Mouse (Mus musculus) ES-E14 (cell line): Measurements from ENCODE around the gene Wdr5. TPM values are rescaled to one million over a fixed set of nuclear protein-coding genes. Genes with fewer than 3 reads are reported as not detected.

ENCODE experiments used
- DNase-seq: peaks from one replicate; pipeline ENCODE4 v3.0.0-alpha.2; 2013; ENCODE audit warnings: low read depth, low spot score
- H3K27ac ChIP-seq: 2 replicates; pipeline ENCODE4 v1.5.1; 2012; ENCODE audit warnings: low read depth, mild to moderate bottlenecking, low read length, moderate library complexity, mixed read lengths; ENCODE audit not compliant: poor library complexity, insufficient read depth, severe bottlenecking
- H3K36me3 ChIP-seq: 2 replicates; pipeline ENCODE4 v1.6.1; 2012; ENCODE audit warnings: mild to moderate bottlenecking, low read length, moderate library complexity, mixed read lengths; ENCODE audit not compliant: control insufficient read depth, poor library complexity, insufficient read depth, severe bottlenecking
- H3K4me1 ChIP-seq, 2 experiments: fragments of 150-350 bp in 1 of 2; sonication (generic) in 1 of 2; 2 replicates each; pipeline ENCODE4 v1.6.1; 2012; ENCODE audit warnings: low read length in 2 of 2, mild to moderate bottlenecking in 1 of 2, mixed read lengths in 1 of 2; ENCODE audit not compliant: control insufficient read depth in 2 of 2, insufficient read depth in 2 of 2, poor library complexity in 1 of 2
- H3K4me3 ChIP-seq, 2 experiments: fragments of 150-350 bp in 1 of 2; sonication (generic) in 1 of 2; 2 replicates each; pipeline ENCODE4 v1.5.1; 2012; ENCODE audit warnings: low read length in 2 of 2, low read depth in 1 of 2, mild to moderate bottlenecking in 1 of 2, mixed read lengths in 1 of 2; ENCODE audit not compliant: insufficient read depth in 1 of 2, poor library complexity in 1 of 2, severe bottlenecking in 1 of 2
- H3K9ac ChIP-seq: 2 replicates; pipeline ENCODE4 v1.6.1; 2012; ENCODE audit warnings: low read depth, mild to moderate bottlenecking, low read length, mixed read lengths; ENCODE audit not compliant: poor library complexity, insufficient read depth, severe bottlenecking
- H3K9me3 ChIP-seq: fragments of 150-350 bp; sonication (generic); 2 replicates; pipeline ENCODE4 v1.6.1; 2012; ENCODE audit warnings: low read depth, mild to moderate bottlenecking, low read length; ENCODE audit not compliant: control insufficient read depth, insufficient read depth
- CHD2 ChIP-seq: IDR thresholded peaks from 2 replicates; pipeline ENCODE4 v1.6.1; 2014; ENCODE audit warnings: mild to moderate bottlenecking, low read depth, low read length, inconsistent platforms
- HCFC1 ChIP-seq: IDR thresholded peaks from 2 replicates; pipeline ENCODE4 v1.6.1; 2012; ENCODE audit warnings: low read length, inconsistent platforms, borderline replicate concordance; ENCODE audit not compliant: insufficient read depth
- MAFK ChIP-seq: IDR thresholded peaks from 2 replicates; pipeline ENCODE4 v1.6.1; 2014; ENCODE audit warnings: mild to moderate bottlenecking, low read depth, low read length, inconsistent platforms; ENCODE audit not compliant: insufficient read depth
- ZC3H11A ChIP-seq: IDR thresholded peaks from 2 replicates; pipeline ENCODE4 v1.6.1; 2012; ENCODE audit warnings: low read depth, mild to moderate bottlenecking, inconsistent platforms, low read length, borderline replicate concordance
- ZNF384 ChIP-seq: IDR thresholded peaks from 2 replicates; pipeline ENCODE4 v1.6.1; 2012; ENCODE audit warnings: low read depth, low read length, inconsistent platforms
- in situ Hi-C, 2 experiments: fragments of 600-800 bp; cut with MboI; formaldehyde crosslinking; loops; one replicate each; pipeline ENCODE4 v1.15.1; 2025; ENCODE audit warnings: low sequenced_read_pairs in 2 of 2, inconsistent platforms in 1 of 2; ENCODE audit not compliant: unreplicated experiment in 2 of 2
- total RNA-seq: library from RNA; depleted of rRNA; stranded (reverse); fragments of 300-350 nt; gene quantifications from 2 replicates; pipeline ENCODE4 v1.2.3, GENCODE M21; 2012

Gene Wdr5
- total RNA-seq, 1 experiment, result 106 TPM

GRCm38 (mm10) chr2:27482265-27482861 lies 32.6 kb upstream of the Wdr5 start:
- in situ Hi-C loops, result no loop called here
- DNase-seq, result no peak
- Histone ChIP-seq H3K9me3 (no peaks in the 10 kb centered on the region), H3K4me3 (no peak overlapping the region), H3K9ac (no peak overlapping the region), H3K27ac (no peak overlapping the region), H3K36me3 (no peaks in the 10 kb centered on the region), H3K4me1 (peaks cover 0 to 5% of the 10 kb centered on the region in 2 experiments; a peak in 2 of 4 replicates)
- TF ChIP-seq ZNF384, result no peak
- TF ChIP-seq MAFK, result no peak
- TF ChIP-seq HCFC1, result no peak
- no peak for TF ChIP-seq CHD2
- no peak for TF ChIP-seq ZC3H11A

DNA sequence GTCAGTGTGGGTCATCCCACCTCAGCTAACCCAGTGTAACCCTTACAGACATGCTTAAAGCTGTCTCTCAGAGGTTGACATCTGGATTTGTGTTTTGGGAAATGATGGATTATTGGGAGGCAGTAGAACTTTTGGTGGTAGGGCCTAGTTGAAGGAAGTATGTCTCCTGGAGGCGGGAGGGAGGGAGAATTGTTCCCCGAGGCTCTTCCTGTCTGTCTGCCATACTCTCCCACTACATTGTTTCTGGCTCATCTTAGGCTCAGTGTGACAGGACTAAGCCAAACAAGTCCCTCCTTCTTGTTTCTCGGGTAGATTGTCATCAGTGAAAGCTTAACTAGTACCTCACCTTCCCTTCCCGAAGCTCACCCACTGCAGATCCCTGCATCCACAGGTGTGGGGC lies 28.2 kb upstream of the Wdr5 start:
- H3K4me3 ChIP-seq, result no peak overlapping the region
- H3K36me3 ChIP-seq, result no peaks in the 10 kb centered on the region
- peaks cover 0 to 5% of the 10 kb centered on the region in 2 experiments; a peak in 2 of 4 replicates for H3K4me1 ChIP-seq
- no peak overlapping the region for H3K27ac ChIP-seq
- H3K9ac ChIP-seq, result no peak overlapping the region
- no peaks in the 10 kb centered on the region for H3K9me3 ChIP-seq
- DNase-seq, result no peak
- TF ChIP-seq HCFC1, result no peak
- TF ChIP-seq ZNF384, result no peak
- TF ChIP-seq CHD2, result no peak
- in situ Hi-C loops, result no loop called here

DNA sequence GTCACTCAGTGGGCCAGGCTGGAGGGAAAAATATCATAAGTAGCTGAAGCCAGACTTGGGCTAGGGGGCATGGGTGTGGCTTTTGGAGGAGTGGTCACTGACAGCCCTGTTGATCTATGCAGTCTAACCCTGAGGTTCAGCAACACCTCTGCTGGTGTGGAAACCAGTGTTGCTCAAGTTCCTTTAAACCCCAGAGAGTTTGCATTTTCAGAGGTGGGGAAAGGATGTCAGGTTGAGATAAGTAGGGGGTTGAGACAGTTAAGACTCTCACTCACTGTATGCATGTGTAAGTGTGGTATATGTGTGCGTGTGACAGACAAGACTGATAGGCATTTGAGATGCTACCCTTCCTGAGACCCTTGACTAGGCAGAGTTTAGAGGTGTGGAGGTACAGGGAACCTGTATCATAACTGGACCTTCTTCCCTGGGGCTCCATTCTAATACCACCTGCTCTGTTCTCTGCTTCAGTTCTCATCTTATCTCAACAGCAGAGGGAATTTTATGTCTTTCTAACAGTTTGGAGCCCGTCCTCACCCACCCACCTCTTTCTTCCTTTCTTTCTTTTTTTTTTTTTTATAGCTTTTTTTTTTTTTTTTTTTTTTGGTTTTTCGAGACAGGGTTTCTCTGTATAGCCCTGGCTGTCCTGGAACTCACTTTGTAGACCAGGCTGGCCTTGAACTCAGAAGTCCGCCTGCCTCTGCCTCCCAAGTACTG lies 27.5 kb upstream of the Wdr5 start:
- TF ChIP-seq MAFK, result no peak
- TF ChIP-seq CHD2, result no peak
- no peak for TF ChIP-seq HCFC1
- no peak for TF ChIP-seq ZNF384
- no peak for TF ChIP-seq ZC3H11A
- H3K4me3 ChIP-seq, result no peak overlapping the region
- DNase-seq, result no peak
- H3K36me3 ChIP-seq, result no peaks in the 10 kb centered on the region
- no peak overlapping the region for H3K27ac ChIP-seq
- H3K9ac ChIP-seq, result no peak overlapping the region
- peaks cover 2 to 9% of the 10 kb centered on the region in 2 experiments; a peak in 2 of 4 replicates for H3K4me1 ChIP-seq
- H3K9me3 ChIP-seq, result no peaks in the 10 kb centered on the region
- in situ Hi-C loops, result no loop called here

DNA sequence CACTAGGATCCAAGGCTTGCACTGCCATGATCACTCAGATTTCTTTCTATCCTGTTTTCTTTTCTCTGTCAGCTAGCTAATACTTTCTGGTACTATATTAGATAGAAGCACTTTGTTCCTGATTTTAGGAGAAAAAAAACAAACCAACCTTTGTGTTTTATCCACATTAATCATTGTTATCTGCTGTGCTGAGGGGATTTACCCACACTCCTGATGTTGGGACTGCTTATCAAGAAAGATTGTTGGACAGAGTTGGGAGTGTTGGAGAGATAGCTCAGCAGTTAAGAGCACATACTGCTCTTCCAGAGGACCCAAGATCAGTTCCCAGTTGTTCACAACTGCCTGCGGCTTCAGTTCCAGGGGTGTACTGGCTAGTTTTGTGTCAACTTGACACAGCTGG lies 26.6 kb upstream of the Wdr5 start:
- H3K9ac ChIP-seq, result no peak overlapping the region
- no peaks in the 10 kb centered on the region for H3K36me3 ChIP-seq
- H3K9me3 ChIP-seq, result no peaks in the 10 kb centered on the region
- H3K27ac ChIP-seq, result no peak overlapping the region
- TF ChIP-seq CHD2 (no peak), ZC3H11A (no peak), HCFC1 (no peak), ZNF384 (no peak), MAFK (no peak)
- no peak overlapping the region for H3K4me3 ChIP-seq
- in situ Hi-C loops, result no loop called here
- DNase-seq, result no peak
- peaks cover 2 to 9% of the 10 kb centered on the region in 2 experiments; a peak in 2 of 4 replicates for H3K4me1 ChIP-seq

GRCm38 (mm10) chr2:27490939-27491338 lies 24.0 kb upstream of the Wdr5 start:
- Histone ChIP-seq H3K36me3 (no peaks in the 10 kb centered on the region), H3K9ac (no peak overlapping the region), H3K4me1 (peaks cover 2 to 9% of the 10 kb centered on the region in 2 experiments; a peak in 2 of 4 replicates), H3K4me3 (no peak overlapping the region), H3K9me3 (peaks cover 2% of the 10 kb centered on the region; the same call in 1 of the 2 replicates), H3K27ac (no peak overlapping the region)
- TF ChIP-seq CHD2, result no peak
- in situ Hi-C loops, result no loop called here
- no peak for DNase-seq
